Mouse (Mus musculus): Measurements from ENCODE around the gene Hsdl1. TPM values are rescaled to one million over a fixed set of nuclear protein-coding genes. Genes with fewer than 3 reads are reported as not detected.

The Hsdl1 gene
- total RNA-seq, 2 experiments from 2014 or later: 17.6 to 18.2 TPM

GRCm38 (mm10) chr8:119585901-119586300 is 10.9 kb upstream of the Hsdl1 start:
- DNase-seq: no peak
- intact Hi-C loops (cut with DNase I): no loop called here

GRCm38 (mm10) chr8:119580441-119581161 is 5.6 kb upstream of the Hsdl1 start:
- DNase-seq: no peak
- intact Hi-C loops (cut with DNase I): no loop called here

GRCm38 (mm10) chr8:119579096-119579495 is 4.1 kb upstream of the Hsdl1 start:
- DNase-seq: no peak
- intact Hi-C loops (cut with DNase I): no loop called here

GRCm38 (mm10) chr8:119575366-119575726 is 363 bp upstream of the Hsdl1 start:
- intact Hi-C loops (cut with DNase I): loop anchor here (2.0 kb wide), 2 partner anchors 17 to 29 kb away; partner anchors contain the start of genes Mbtps1 and Taf1c
- DNase-seq: no peak

- intact Hi-C loops (cut with DNase I): no loop called here
- DNase-seq: no peak
Observed at GRCm38 (mm10) chr8:119572411-119572810, 2.6 kb downstream of the Hsdl1 start.

- intact Hi-C loops (cut with DNase I): no loop called here
- DNase-seq: no peak
Observed at GRCm38 (mm10) chr8:119571135-119571534, 3.8 kb downstream of the Hsdl1 start.

- no peak for DNase-seq
- intact Hi-C loops (cut with DNase I): no loop called here
Observed at GRCm38 (mm10) chr8:119569881-119570280, 5.1 kb downstream of the Hsdl1 start.

- intact Hi-C loops (cut with DNase I): no loop called here
- DNase-seq: no peak
Observed at GRCm38 (mm10) chr8:119568951-119569350, 6.0 kb downstream of the Hsdl1 start.

GRCm38 (mm10) chr8:119568251-119568650 is 6.7 kb downstream of the Hsdl1 start:
- no peak for DNase-seq

GRCm38 (mm10) chr8:119566367-119566766 is 8.6 kb downstream of the Hsdl1 start:
- DNase-seq: no peak
- intact Hi-C loops (cut with DNase I): no loop called here

More at GRCm38 (mm10) chr8:119568251-119568650, 6.7 kb downstream of the Hsdl1 start:
- intact Hi-C loops (cut with DNase I): no loop called here

- no peak for DNase-seq
- intact Hi-C loops (cut with DNase I): no loop called here
Observed at GRCm38 (mm10) chr8:119563849-119564251, 11.1 kb downstream of the Hsdl1 start.

- no peak for DNase-seq
- intact Hi-C loops (cut with DNase I): loop anchor here (2.0 kb wide), 2 partner anchors 15 to 45 kb away; partner anchors contain the start of genes Dnaaf1, Hsdl1 and Taf1c
Observed at GRCm38 (mm10) chr8:119559402-119559720, 15.6 kb downstream of the Hsdl1 start.

GRCm38 (mm10) chr8:119558603-119559401 is 16.2 kb downstream of the Hsdl1 start, which contains the start of gene Mbtps1:
TSS of gene Mbtps1 (minus strand) at chr8:119558735.
- intact Hi-C loops (cut with DNase I): loop anchor here (2.0 kb wide), 2 partner anchors 16 to 46 kb away; partner anchors contain the start of genes Dnaaf1, Hsdl1 and Taf1c
- DNase-seq: peak; percentile 99

GRCm38 (mm10) chr8:119557821-119558602 is 17.0 kb downstream of the Hsdl1 start:
- intact Hi-C loops (cut with DNase I): loop anchor here (2.0 kb wide), 2 partner anchors 17 to 47 kb away; partner anchors contain the start of genes Dnaaf1, Hsdl1 and Taf1c
- peak; percentile 24 to 32 for DNase-seq

- intact Hi-C loops (cut with DNase I): no loop called here
- DNase-seq: no peak
Observed at GRCm38 (mm10) chr8:119557132-119557531, 17.9 kb downstream of the Hsdl1 start.

GRCm38 (mm10) chr8:119555861-119556260 is 19.1 kb downstream of the Hsdl1 start:
- DNase-seq: no peak
- intact Hi-C loops (cut with DNase I): no loop called here

- intact Hi-C loops (cut with DNase I): no loop called here
- no peak for DNase-seq
Observed at GRCm38 (mm10) chr8:119552967-119553366, 22.0 kb downstream of the Hsdl1 start.

- DNase-seq: no peak
- intact Hi-C loops (cut with DNase I): no loop called here
Observed at GRCm38 (mm10) chr8:119548560-119549113, 26.3 kb downstream of the Hsdl1 start.

- intact Hi-C loops (cut with DNase I): no loop called here
- DNase-seq: no peak
Observed at GRCm38 (mm10) chr8:119547019-119547691, 27.8 kb downstream of the Hsdl1 start.

- intact Hi-C loops (cut with DNase I): no loop called here
- DNase-seq: no peak
Observed at GRCm38 (mm10) chr8:119545791-119546190, 29.2 kb downstream of the Hsdl1 start.

Measured in heart, postnatal 10 days (tissue).